Mouse (Mus musculus): ENCODE results near the gene Commd2. TPM values are rescaled to one million over a fixed set of nuclear protein-coding genes. Genes with fewer than 3 reads are reported as not detected.

The Commd2 gene
- polyA plus RNA-seq, 1 experiment from 2014 or later, result 62.8 TPM

GRCm38 (mm10) chr3:57665880-57666279 is 14.4 kb upstream of the Commd2 start:
- no peak for ATAC-seq
- Histone ChIP-seq H3K27me3 (replicated peaks; ENCODE audit: control insufficient read depth, insufficient read depth, low read length) (no peaks in the 10 kb centered on the region), H3K4me3 (ENCODE audit: low read length) (no peak overlapping the region), H3K9ac (ENCODE audit: low read depth, low read length) (no peak overlapping the region), H3K9me3 (ENCODE audit: control insufficient read depth, low read length) (no peaks in the 10 kb centered on the region), H3K27ac (ENCODE audit: low read depth, low read length) (no peak overlapping the region), H3K4me1 (ENCODE audit: control insufficient read depth, insufficient read depth, low read depth, low read length) (no peaks in the 10 kb centered on the region), H3K36me3 (ENCODE audit: control insufficient read depth, insufficient read depth, low read length) (no peaks in the 10 kb centered on the region), H3K4me2 (ENCODE audit: low read length) (no peak overlapping the region)
- 91% methylated on average over 5 of the region's 5 CpGs for WGBS

- no peak for ATAC-seq
- no peak overlapping the region for H3K27ac ChIP-seq (ENCODE audit: low read depth, low read length)
- no peak overlapping the region for H3K4me3 ChIP-seq (ENCODE audit: low read length)
- no peak overlapping the region for H3K4me2 ChIP-seq (ENCODE audit: low read length)
- no peaks in the 10 kb centered on the region for H3K36me3 ChIP-seq (ENCODE audit: control insufficient read depth, insufficient read depth, low read length)
- no peak overlapping the region for H3K9ac ChIP-seq (ENCODE audit: low read depth, low read length)
- H3K4me1 ChIP-seq (ENCODE audit: control insufficient read depth, insufficient read depth, low read depth, low read length), result no peaks in the 10 kb centered on the region
- WGBS, result 67% methylated on average over 10 of the region's 10 CpGs
- no peaks in the 10 kb centered on the region for H3K9me3 ChIP-seq (ENCODE audit: control insufficient read depth, low read length)
- H3K27me3 ChIP-seq (replicated peaks; ENCODE audit: control insufficient read depth, insufficient read depth, low read length), result no peaks in the 10 kb centered on the region
Observed at GRCm38 (mm10) chr3:57664682-57665081, 13.2 kb upstream of the Commd2 start.

- Histone ChIP-seq H3K4me2 (ENCODE audit: low read length) (no peak overlapping the region), H3K9me3 (ENCODE audit: control insufficient read depth, low read length) (no peaks in the 10 kb centered on the region), H3K4me1 (ENCODE audit: control insufficient read depth, insufficient read depth, low read depth, low read length) (no peaks in the 10 kb centered on the region), H3K27ac (ENCODE audit: low read depth, low read length) (no peak overlapping the region), H3K9ac (ENCODE audit: low read depth, low read length) (no peak overlapping the region), H3K4me3 (ENCODE audit: low read length) (no peak overlapping the region), H3K27me3 (replicated peaks; ENCODE audit: control insufficient read depth, insufficient read depth, low read length) (no peaks in the 10 kb centered on the region), H3K36me3 (ENCODE audit: control insufficient read depth, insufficient read depth, low read length) (no peaks in the 10 kb centered on the region)
- no peak for ATAC-seq
- 21% methylated on average over 6 of the region's 6 CpGs for WGBS
Observed at GRCm38 (mm10) chr3:57663731-57664130, 12.2 kb upstream of the Commd2 start.

- Histone ChIP-seq H3K9me3 (ENCODE audit: control insufficient read depth, low read length) (no peaks in the 10 kb centered on the region), H3K4me2 (ENCODE audit: low read length) (no peak overlapping the region), H3K27ac (ENCODE audit: low read depth, low read length) (no peak overlapping the region), H3K4me1 (ENCODE audit: control insufficient read depth, insufficient read depth, low read depth, low read length) (no peaks in the 10 kb centered on the region), H3K4me3 (ENCODE audit: low read length) (no peak overlapping the region), H3K27me3 (replicated peaks; ENCODE audit: control insufficient read depth, insufficient read depth, low read length) (no peaks in the 10 kb centered on the region), H3K36me3 (ENCODE audit: control insufficient read depth, insufficient read depth, low read length) (no peaks in the 10 kb centered on the region), H3K9ac (ENCODE audit: low read depth, low read length) (no peak overlapping the region)
- no peak for ATAC-seq
- 69% methylated on average over 6 of the region's 6 CpGs for WGBS
Observed at GRCm38 (mm10) chr3:57658608-57659007, 7.1 kb upstream of the Commd2 start.

- Histone ChIP-seq H3K9me3 (ENCODE audit: control insufficient read depth, low read length) (no peaks in the 10 kb centered on the region), H3K4me3 (ENCODE audit: low read length) (no peak overlapping the region), H3K4me1 (ENCODE audit: control insufficient read depth, insufficient read depth, low read depth, low read length) (peaks cover 6% of the 10 kb centered on the region), H3K4me2 (ENCODE audit: low read length) (no peak overlapping the region), H3K27ac (ENCODE audit: low read depth, low read length) (no peak overlapping the region), H3K36me3 (ENCODE audit: control insufficient read depth, insufficient read depth, low read length) (no peaks in the 10 kb centered on the region; the same call in 1 of the 2 replicates), H3K27me3 (replicated peaks; ENCODE audit: control insufficient read depth, insufficient read depth, low read length) (no peaks in the 10 kb centered on the region), H3K9ac (ENCODE audit: low read depth, low read length) (no peak overlapping the region)
- 90% methylated on average over 3 of the region's 3 CpGs for WGBS
- no peak for ATAC-seq
Observed at GRCm38 (mm10) chr3:57653646-57654045, 2.1 kb upstream of the Commd2 start.

- H3K27me3 ChIP-seq (replicated peaks; ENCODE audit: control insufficient read depth, insufficient read depth, low read length), result no peaks in the 10 kb centered on the region
- 89% methylated on average over 3 of the region's 3 CpGs for WGBS
- no peaks in the 10 kb centered on the region; the same call in 1 of the 2 replicates for H3K36me3 ChIP-seq (ENCODE audit: control insufficient read depth, insufficient read depth, low read length)
- H3K9me3 ChIP-seq (ENCODE audit: control insufficient read depth, low read length), result no peaks in the 10 kb centered on the region
- H3K9ac ChIP-seq (ENCODE audit: low read depth, low read length), result no peak overlapping the region
- H3K27ac ChIP-seq (ENCODE audit: low read depth, low read length), result no peak overlapping the region
- no peak overlapping the region for H3K4me3 ChIP-seq (ENCODE audit: low read length)
- ATAC-seq, result no peak
- H3K4me1 ChIP-seq (ENCODE audit: control insufficient read depth, insufficient read depth, low read depth, low read length), result peaks cover 6% of the 10 kb centered on the region
- no peak overlapping the region for H3K4me2 ChIP-seq (ENCODE audit: low read length)
Observed at GRCm38 (mm10) chr3:57652485-57652884, 970 bp upstream of the Commd2 start.

GRCm38 (mm10) chr3:57651865-57652259 is 347 bp upstream of the Commd2 start:
- WGBS, result 68% methylated on average over 3 of the region's 3 CpGs
- Histone ChIP-seq H3K9ac (ENCODE audit: low read depth, low read length) (peak overlapping the region; percentile 77), H3K27me3 (replicated peaks; ENCODE audit: control insufficient read depth, insufficient read depth, low read length) (no peaks in the 10 kb centered on the region), H3K4me2 (ENCODE audit: low read length) (peak overlapping the region; percentile 67), H3K27ac (ENCODE audit: low read depth, low read length) (peak overlapping the region; percentile 85), H3K9me3 (ENCODE audit: control insufficient read depth, low read length) (no peaks in the 10 kb centered on the region), H3K4me1 (ENCODE audit: control insufficient read depth, insufficient read depth, low read depth, low read length) (peaks cover 6% of the 10 kb centered on the region), H3K4me3 (ENCODE audit: low read length) (peak overlapping the region; percentile 78), H3K36me3 (ENCODE audit: control insufficient read depth, insufficient read depth, low read length) (no peaks in the 10 kb centered on the region; the same call in 1 of the 2 replicates)
- peak; percentile 54 for ATAC-seq

- H3K27ac ChIP-seq (ENCODE audit: low read depth, low read length), result no peak overlapping the region
- no peak overlapping the region for H3K4me2 ChIP-seq (ENCODE audit: low read length)
- H3K27me3 ChIP-seq (replicated peaks; ENCODE audit: control insufficient read depth, insufficient read depth, low read length), result no peaks in the 10 kb centered on the region
- ATAC-seq, result no peak
- H3K4me3 ChIP-seq (ENCODE audit: low read length), result no peak overlapping the region
- no peaks in the 10 kb centered on the region for H3K9me3 ChIP-seq (ENCODE audit: control insufficient read depth, low read length)
- no peak overlapping the region for H3K9ac ChIP-seq (ENCODE audit: low read depth, low read length)
- H3K4me1 ChIP-seq (ENCODE audit: control insufficient read depth, insufficient read depth, low read depth, low read length), result no peaks in the 10 kb centered on the region
- 90% methylated on average over 6 of the region's 6 CpGs for WGBS
- peaks cover 9% of the 10 kb centered on the region for H3K36me3 ChIP-seq (ENCODE audit: control insufficient read depth, insufficient read depth, low read length)
Observed at GRCm38 (mm10) chr3:57643191-57643590, 8.3 kb downstream of the Commd2 start.

GRCm38 (mm10) chr3:57637596-57637995 is 13.9 kb downstream of the Commd2 start:
- H3K4me2 ChIP-seq (ENCODE audit: low read length), result no peak overlapping the region
- 79% methylated on average over 6 of the region's 6 CpGs for WGBS
- no peaks in the 10 kb centered on the region for H3K27me3 ChIP-seq (replicated peaks; ENCODE audit: control insufficient read depth, insufficient read depth, low read length)
- ATAC-seq, result no peak
- no peak overlapping the region for H3K4me3 ChIP-seq (ENCODE audit: low read length)
- no peak overlapping the region for H3K27ac ChIP-seq (ENCODE audit: low read depth, low read length)
- H3K9me3 ChIP-seq (ENCODE audit: control insufficient read depth, low read length), result no peaks in the 10 kb centered on the region
- no peaks in the 10 kb centered on the region for H3K4me1 ChIP-seq (ENCODE audit: control insufficient read depth, insufficient read depth, low read depth, low read length)
- no peaks in the 10 kb centered on the region for H3K36me3 ChIP-seq (ENCODE audit: control insufficient read depth, insufficient read depth, low read length)
- H3K9ac ChIP-seq (ENCODE audit: low read depth, low read length), result no peak overlapping the region

Measured in hindbrain, embryonic 16.5 days (tissue).